Mouse (Mus musculus) cerebellum, adult 2 months (tissue): ENCODE data around the gene Rps6kc1.

Source experiments
- CTCF ChIP-seq: fragments of 200-500 bp; IDR thresholded peaks from 2 replicates; pipeline ENCODE4 v1.5.1; 2011; ENCODE audit warnings: low read depth, mild to moderate bottlenecking, control low read depth, low read length, moderate library complexity, borderline replicate concordance; ENCODE audit not compliant: insufficient read depth
- POLR2A ChIP-seq: fragments of 200-500 bp; IDR thresholded peaks from 2 replicates; pipeline ENCODE4 v1.6.1; 2011; ENCODE audit warnings: low read length, control low read depth, borderline replicate concordance; ENCODE audit not compliant: insufficient read depth

DNA sequence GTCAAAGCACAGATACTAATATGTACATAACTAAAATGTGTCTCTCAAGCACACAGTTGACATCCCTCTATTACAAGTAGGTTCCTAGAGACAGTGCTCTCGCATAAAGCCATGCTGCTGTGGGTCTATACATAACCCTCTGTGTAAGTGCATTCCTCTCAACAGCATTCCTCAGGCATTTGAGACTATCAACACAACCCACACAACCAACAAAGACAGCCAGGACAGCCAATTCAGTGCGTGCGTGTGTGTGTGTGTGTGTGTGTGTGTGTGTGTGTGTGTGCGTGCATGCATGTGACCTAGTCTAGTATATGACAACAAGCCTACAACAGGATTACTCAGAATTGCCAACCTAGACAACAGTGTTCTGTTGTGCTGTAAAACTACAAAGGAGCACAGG is 87.8 kb downstream of the Rps6kc1 start:
- TF ChIP-seq POLR2A = no peak
- no peak for TF ChIP-seq CTCF
